Mouse (Mus musculus) embryonic fibroblast, embryonic 13.5 days (primary cell): Measurements from ENCODE around the gene Mybl2. TPM values are rescaled to one million over a fixed set of nuclear protein-coding genes. Genes with fewer than 3 reads are reported as not detected.

Source experiments
- H3K27ac ChIP-seq: 2 replicates; pipeline ENCODE4 v1.5.1; 2012; ENCODE audit warnings: low read length, control low read depth, inconsistent platforms; ENCODE audit not compliant: insufficient read depth
- H3K4me1 ChIP-seq: 2 replicates; pipeline ENCODE4 v1.6.1; 2011; ENCODE audit warnings: low read length; ENCODE audit not compliant: control insufficient read depth, insufficient read depth
- H3K4me3 ChIP-seq: 2 replicates; pipeline ENCODE4 v1.5.1; 2011; ENCODE audit warnings: mild to moderate bottlenecking, control low read depth, low read length; ENCODE audit not compliant: insufficient read depth
- CTCF ChIP-seq: IDR thresholded peaks from 2 replicates; pipeline ENCODE4 v1.5.1; 2011; ENCODE audit warnings: mild to moderate bottlenecking, control low read depth, low read length, moderate library complexity, borderline replicate concordance; ENCODE audit not compliant: insufficient read depth
- POLR2A ChIP-seq: IDR thresholded peaks from 2 replicates; pipeline ENCODE4 v1.6.1; 2011; ENCODE audit warnings: low read depth, mild to moderate bottlenecking, control low read depth, low read length, moderate library complexity
- polyA plus RNA-seq: library from polyadenylated mRNA; stranded (reverse); fragments of >200 nt; gene quantifications from 2 replicates; pipeline ENCODE4 v1.2.4, GENCODE M21; 2011; ENCODE audit warnings: low read depth; ENCODE audit not compliant: missing spikeins, insufficient read length

Gene Mybl2
- polyA plus RNA-seq, 1 experiment = 25.7 TPM

DNA sequence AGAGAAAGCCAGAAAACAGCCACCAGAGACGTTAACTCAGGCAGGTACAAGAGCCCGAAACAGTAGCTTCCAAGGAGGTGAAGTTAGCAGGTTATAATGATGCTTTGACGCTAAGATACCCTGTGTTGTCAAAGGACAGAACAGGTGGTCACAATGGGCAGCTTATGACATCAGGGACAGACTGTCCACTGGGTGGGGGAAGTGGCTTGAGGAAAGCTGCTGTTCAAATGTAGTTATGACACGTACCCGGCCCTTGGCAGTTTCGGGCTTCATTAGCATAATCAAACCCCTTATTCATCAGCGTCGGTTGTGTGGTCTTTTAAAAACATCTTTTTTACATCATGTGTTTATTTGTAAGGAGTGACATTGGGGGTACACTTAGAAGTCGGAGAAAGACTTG, 33.2 kb downstream of the Mybl2 start, which contains the start of gene Gtsf1l:
Gene Gtsf1l, minus strand, starts transcription at position 128 of the 400 bp plus-strand sequence.
- no peak within 1 kb of the TSS for H3K4me3 ChIP-seq
- no peak for TF ChIP-seq CTCF
- no peak for TF ChIP-seq POLR2A

DNA sequence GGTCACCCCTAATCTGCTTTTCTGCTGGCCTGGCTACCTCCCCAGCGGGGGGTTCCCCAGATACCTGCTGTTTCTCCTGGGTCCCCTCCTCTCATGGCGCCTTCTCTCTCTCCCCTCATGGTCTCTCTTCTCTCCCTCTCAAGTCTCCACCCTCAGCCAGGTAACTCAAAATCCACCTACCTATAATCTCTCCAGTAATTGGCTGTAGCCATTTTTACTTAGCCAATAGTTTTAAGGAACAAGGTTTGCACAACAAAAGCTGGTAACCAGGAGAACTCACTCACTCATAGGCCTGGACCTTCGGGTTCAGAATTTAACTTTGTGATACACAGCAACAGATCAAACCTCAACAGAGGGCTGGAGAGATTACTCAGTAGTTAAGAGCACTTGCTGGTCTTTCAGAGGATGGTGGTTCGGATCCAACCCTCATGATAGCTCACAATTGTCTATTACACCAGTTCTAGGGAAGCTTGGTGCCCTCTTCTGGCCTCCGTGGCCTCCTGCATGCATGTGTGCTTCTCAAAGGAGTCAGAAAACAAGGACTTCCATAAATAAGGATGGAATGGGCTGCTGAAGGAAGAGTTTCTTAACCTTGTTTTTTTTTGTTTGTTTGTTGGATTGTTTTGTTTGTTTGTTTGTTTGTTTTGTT, 35.1 kb downstream of the Mybl2 start:
- Histone ChIP-seq H3K4me1 (no peaks in the 10 kb centered on the region), H3K4me3 (no peak overlapping the region), H3K27ac (no peak overlapping the region)
- TF ChIP-seq POLR2A = no peak
- TF ChIP-seq CTCF = peak; percentile 42; the same call in 1 of the 2 replicates

More for the DNA sequence above, 33.2 kb downstream of the Mybl2 start, which contains the start of gene Gtsf1l:
- Histone ChIP-seq H3K27ac (no peak within 1 kb of the TSS), H3K4me1 (no peaks in the 10 kb centered on the region)

DNA sequence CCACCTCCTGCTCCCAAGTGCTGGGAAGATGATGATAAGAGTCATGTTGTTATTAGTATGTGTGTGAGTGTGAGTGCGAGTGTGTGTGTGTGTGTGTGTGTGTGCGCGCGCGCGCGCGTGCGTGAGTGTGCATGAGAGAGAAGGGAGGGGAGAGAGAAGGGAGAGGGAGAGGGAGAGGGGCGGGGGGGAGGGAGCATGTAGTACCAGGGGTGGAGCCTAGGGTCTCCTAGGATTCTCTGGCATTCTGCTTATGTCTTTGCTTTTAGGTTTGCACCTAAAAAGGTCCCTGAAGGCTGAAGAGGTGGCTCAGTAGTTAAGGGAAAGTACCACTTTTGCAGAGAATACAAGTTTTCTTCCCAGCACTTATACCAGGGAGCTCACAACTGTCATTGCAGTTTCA, 40.4 kb downstream of the Mybl2 start:
- no peak for TF ChIP-seq CTCF
- no peak for TF ChIP-seq POLR2A
- Histone ChIP-seq H3K4me1 (no peaks in the 10 kb centered on the region), H3K4me3 (no peak overlapping the region), H3K27ac (no peak overlapping the region)

GRCm38 (mm10) chr2:163095784-163096183, 41.3 kb downstream of the Mybl2 start:
- Histone ChIP-seq H3K4me1 (no peaks in the 10 kb centered on the region), H3K27ac (no peak overlapping the region), H3K4me3 (no peak overlapping the region)
- TF ChIP-seq CTCF (no peak), POLR2A (no peak)

DNA sequence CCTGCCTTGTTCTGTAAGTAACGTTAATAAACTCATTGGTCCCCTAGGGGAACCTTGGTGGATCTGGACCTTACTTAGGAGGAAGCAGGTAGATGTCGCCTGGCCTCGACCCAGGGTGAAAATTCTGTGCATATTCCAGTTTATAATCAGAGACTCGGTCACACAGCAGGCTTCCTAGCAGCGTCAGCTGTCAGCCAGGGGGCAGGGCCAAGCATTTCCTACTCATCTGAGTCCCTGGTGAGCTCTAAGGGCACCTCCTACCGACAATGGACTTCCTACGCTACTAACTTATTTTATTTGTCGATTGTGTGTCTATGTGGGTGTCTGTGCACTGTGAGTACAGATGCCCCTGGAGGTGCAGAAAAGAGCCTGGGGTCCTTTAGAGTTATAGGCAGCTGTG, 45.4 kb downstream of the Mybl2 start:
- H3K27ac ChIP-seq = no peak overlapping the region
- no peak overlapping the region for H3K4me3 ChIP-seq
- TF ChIP-seq POLR2A (no peak), CTCF (no peak)
- H3K4me1 ChIP-seq = no peaks in the 10 kb centered on the region

- Histone ChIP-seq H3K4me3 (no peak overlapping the region), H3K27ac (no peak overlapping the region), H3K4me1 (no peaks in the 10 kb centered on the region)
- TF ChIP-seq CTCF (no peak), POLR2A (no peak)
Measured at GRCm38 (mm10) chr2:163100551-163100950, 46.1 kb downstream of the Mybl2 start.

GRCm38 (mm10) chr2:163101646-163102203, 47.2 kb downstream of the Mybl2 start:
- peak; percentile 71 for TF ChIP-seq CTCF
- TF ChIP-seq POLR2A = no peak
- H3K27ac ChIP-seq = no peak overlapping the region

DNA sequence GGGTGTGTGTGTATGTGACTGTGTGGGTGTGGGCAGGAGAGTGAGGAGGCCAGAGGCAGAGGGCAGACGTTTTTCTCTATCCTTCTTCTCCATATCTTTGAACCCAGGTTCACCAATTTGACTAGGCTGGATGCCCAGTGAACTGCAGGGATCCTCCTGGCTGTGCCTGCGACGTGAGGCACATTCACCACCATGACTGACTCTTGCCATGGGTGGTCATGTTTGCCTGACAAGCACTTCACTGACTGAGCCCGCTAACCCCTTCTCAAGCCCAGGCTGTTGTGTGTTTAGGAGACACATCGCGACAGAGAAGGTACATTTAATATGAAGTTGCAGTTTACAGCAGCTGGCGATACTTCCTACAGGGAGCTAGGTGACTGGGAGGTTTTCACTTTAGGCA, 47.7 kb downstream of the Mybl2 start:
- H3K4me1 ChIP-seq = no peaks in the 10 kb centered on the region
- H3K4me3 ChIP-seq = no peak overlapping the region
- no peak overlapping the region for H3K27ac ChIP-seq
- TF ChIP-seq POLR2A = no peak
- no peak for TF ChIP-seq CTCF

More at GRCm38 (mm10) chr2:163101646-163102203, 47.2 kb downstream of the Mybl2 start:
- no peak overlapping the region for H3K4me3 ChIP-seq
- H3K4me1 ChIP-seq = no peaks in the 10 kb centered on the region

GRCm38 (mm10) chr2:163102900-163103653, 48.6 kb downstream of the Mybl2 start:
- H3K4me3 ChIP-seq = no peak overlapping the region
- no peak overlapping the region for H3K27ac ChIP-seq
- no peak for TF ChIP-seq POLR2A
- no peak for TF ChIP-seq CTCF
- no peaks in the 10 kb centered on the region for H3K4me1 ChIP-seq

DNA sequence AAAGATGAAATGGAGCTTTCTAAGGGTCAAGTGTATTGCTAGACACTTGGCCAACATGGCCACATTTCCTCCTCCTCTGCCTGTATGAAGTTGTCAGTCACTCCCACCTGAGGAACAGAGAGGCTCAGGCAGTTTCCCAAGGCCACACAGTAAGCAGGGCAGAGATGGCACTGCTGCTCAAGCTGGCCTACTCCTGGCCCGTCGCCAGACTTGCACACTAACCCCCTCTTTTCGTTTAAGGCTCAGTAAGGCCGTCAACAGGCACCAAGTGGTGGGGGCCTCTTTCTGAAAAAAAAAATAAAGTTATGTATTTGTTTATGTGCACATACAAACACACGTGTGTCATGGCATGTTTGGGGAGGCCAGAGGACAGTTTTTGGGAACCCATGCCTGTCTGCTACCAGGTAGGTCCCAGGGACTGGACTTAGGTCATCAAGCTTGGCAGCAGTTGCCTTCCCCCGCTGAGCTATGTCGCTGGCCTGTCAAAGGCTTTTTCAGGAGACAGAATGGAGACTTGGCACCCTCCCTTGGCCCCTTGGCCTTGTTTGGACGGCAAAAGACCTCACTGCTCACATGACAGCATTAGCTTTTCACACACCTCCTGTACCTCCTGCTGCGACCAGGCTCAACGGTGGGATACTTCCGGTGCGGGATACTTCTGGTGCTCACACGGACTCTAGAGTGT, 49.7 kb downstream of the Mybl2 start:
- no peak for TF ChIP-seq POLR2A
- TF ChIP-seq CTCF = no peak
- Histone ChIP-seq H3K4me1 (no peaks in the 10 kb centered on the region), H3K27ac (no peak overlapping the region), H3K4me3 (no peak overlapping the region)
